Mouse (Mus musculus) hindbrain, embryonic 12.5 days (tissue): ENCODE measurements around the gene Gas2l2. TPM values are rescaled to one million over a fixed set of nuclear protein-coding genes. Genes with fewer than 3 reads are reported as not detected.

Experiments
- ATAC-seq: fragments of 200-750 bp; cut with Nextera tagmentation; 2 replicates; pipeline ENCODE4 v1.8.0; 2017; ENCODE audit warnings: moderate TSS enrichment; ENCODE audit not compliant: low FRiP score
- H3K27ac ChIP-seq: fragments of 300-500 bp; sonication (generic); 2 replicates; pipeline ENCODE4 v1.5.1; 2016; ENCODE audit warnings: mild to moderate bottlenecking
- H3K27me3 ChIP-seq: fragments of 300-500 bp; sonication (generic); 2 replicates; pipeline ENCODE4 v1.6.1; 2016; ENCODE audit warnings: mild to moderate bottlenecking
- H3K36me3 ChIP-seq: fragments of 300-500 bp; sonication (generic); 2 replicates; pipeline ENCODE4 v1.6.1; 2016; ENCODE audit warnings: mild to moderate bottlenecking
- H3K4me1 ChIP-seq: fragments of 300-500 bp; sonication (generic); 2 replicates; pipeline ENCODE4 v1.6.1; 2016
- H3K4me2 ChIP-seq: fragments of 300-500 bp; sonication (generic); replicated peaks from 2 replicates; pipeline ENCODE4 v1.6.1; 2016; ENCODE audit warnings: mild to moderate bottlenecking
- H3K4me3 ChIP-seq: fragments of 300-500 bp; sonication (generic); 2 replicates; pipeline ENCODE4 v1.5.1; 2016; ENCODE audit warnings: mild to moderate bottlenecking
- H3K9ac ChIP-seq: fragments of 300-500 bp; sonication (generic); 2 replicates; pipeline ENCODE4 v1.6.1; 2016; ENCODE audit warnings: mild to moderate bottlenecking, moderate library complexity
- H3K9me3 ChIP-seq: fragments of 300-500 bp; sonication (generic); replicated peaks from 2 replicates; pipeline ENCODE4 v1.6.1; 2016; ENCODE audit warnings: mild to moderate bottlenecking
- WGBS: fragments of 180-500 bp; shearing (Covaris S2); methylation state at CpG from one replicate; pipeline ENCODE4 v1.1.7; 2016; 5-methylcytosine and 5-hydroxymethylcytosine counted together
- polyA plus RNA-seq: library from polyadenylated mRNA; unstranded; fragments of >200 nt; fragmentation: Nextera tagmentation; extraction: Ambion mirVana; gene quantifications from 2 replicates; pipeline ENCODE4 v1.2.1, GENCODE M21; 2016

The Gas2l2 gene
- polyA plus RNA-seq, 1 experiment from 2014 or later, result 0.59 TPM

- no peaks in the 10 kb centered on the region for H3K36me3 ChIP-seq
- WGBS, result 84% methylated on average over 3 of the region's 3 CpGs
- no peak for ATAC-seq
- H3K9ac ChIP-seq, result no peak overlapping the region
- H3K9me3 ChIP-seq, result no peaks in the 10 kb centered on the region
- peaks cover 10% of the 10 kb centered on the region; the same call in 1 of the 2 replicates for H3K4me1 ChIP-seq
- no peak overlapping the region for H3K27ac ChIP-seq
- peaks cover 9% of the 10 kb centered on the region; the same call in 1 of the 2 replicates for H3K27me3 ChIP-seq
- H3K4me3 ChIP-seq, result no peak overlapping the region
- H3K4me2 ChIP-seq, result no peak overlapping the region
These were observed 26.4 kb upstream of the Gas2l2 start for GRCm38 (mm10) chr11:83455608-83456007.

DNA sequence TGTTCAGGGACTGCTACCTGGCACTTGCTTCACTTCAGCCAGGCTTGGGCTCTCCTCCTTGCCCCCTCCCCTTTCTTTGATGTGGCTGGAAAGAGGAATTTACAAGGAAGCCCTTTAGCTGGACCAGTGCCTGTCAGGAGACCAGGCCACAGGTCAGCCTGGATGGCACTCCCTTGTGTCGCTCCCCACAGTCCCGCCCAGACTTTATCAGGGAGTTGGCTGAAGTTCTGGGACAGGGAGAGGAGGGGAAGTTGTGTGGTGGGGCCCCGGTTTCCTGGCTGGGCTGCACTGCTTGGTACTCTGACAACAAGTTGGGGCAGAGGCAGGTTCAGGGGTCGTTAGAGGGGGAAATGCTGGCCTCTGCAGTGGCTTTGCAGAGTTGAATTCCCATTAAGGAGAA, 25.3 kb upstream of the Gas2l2 start:
- H3K9me3 ChIP-seq, result no peaks in the 10 kb centered on the region
- peaks cover 10% of the 10 kb centered on the region; the same call in 1 of the 2 replicates for H3K4me1 ChIP-seq
- WGBS, result 27% methylated on average over 4 of the region's 4 CpGs
- no peaks in the 10 kb centered on the region for H3K36me3 ChIP-seq
- H3K4me3 ChIP-seq, result no peak overlapping the region
- no peak for ATAC-seq
- H3K27ac ChIP-seq, result no peak overlapping the region
- H3K4me2 ChIP-seq, result no peak overlapping the region
- H3K9ac ChIP-seq, result no peak overlapping the region
- H3K27me3 ChIP-seq, result no peaks in the 10 kb centered on the region

DNA sequence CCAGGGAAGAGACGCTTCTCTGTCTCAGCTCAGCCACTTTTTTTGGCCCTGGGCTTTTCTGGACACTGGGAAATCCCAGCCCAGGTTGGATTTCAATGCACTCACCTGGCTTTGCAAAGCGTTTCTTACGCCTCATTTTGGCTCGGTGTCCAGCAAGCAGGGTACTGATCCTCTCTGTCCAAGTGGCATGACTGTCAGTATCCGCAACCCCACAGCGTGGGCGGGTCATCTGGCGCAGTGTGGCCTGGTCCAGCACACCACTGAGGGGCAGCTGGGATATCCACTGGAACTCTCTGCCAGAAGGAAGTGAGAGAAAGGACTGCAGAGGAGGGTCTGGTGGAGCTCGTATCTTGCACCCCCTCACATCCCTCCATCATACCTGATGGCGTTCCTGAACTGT, 22.0 kb upstream of the Gas2l2 start:
- H3K4me2 ChIP-seq, result no peak overlapping the region
- H3K4me1 ChIP-seq, result peaks cover 20% of the 10 kb centered on the region
- H3K27ac ChIP-seq, result no peak overlapping the region
- H3K36me3 ChIP-seq, result no peaks in the 10 kb centered on the region
- no peak overlapping the region for H3K4me3 ChIP-seq
- H3K9me3 ChIP-seq, result no peaks in the 10 kb centered on the region
- no peak overlapping the region for H3K9ac ChIP-seq
- H3K27me3 ChIP-seq, result peaks cover 4% of the 10 kb centered on the region; the same call in 1 of the 2 replicates
- no peak for ATAC-seq
- 91% methylated on average over 10 of the region's 10 CpGs for WGBS

DNA sequence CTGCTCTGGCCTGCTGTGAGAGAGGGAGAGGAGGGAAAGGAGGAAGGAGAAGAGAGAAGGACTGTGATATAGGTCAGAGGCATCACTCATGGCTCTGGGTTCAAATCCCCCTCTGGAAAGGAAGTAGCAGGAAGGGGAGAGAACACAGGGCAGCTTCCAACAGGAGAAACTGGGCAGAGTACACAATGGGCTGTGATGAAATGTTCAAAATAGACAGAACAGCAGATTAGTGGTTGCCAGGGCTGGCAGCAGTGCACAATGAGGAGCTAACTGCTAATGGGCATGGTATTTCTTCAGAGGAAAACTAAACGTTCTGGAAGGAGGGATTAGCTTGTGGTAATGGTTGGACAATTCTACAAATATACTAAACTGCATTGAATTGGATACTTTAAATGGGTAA, 21.3 kb upstream of the Gas2l2 start:
- no peak overlapping the region for H3K4me2 ChIP-seq
- H3K36me3 ChIP-seq, result no peaks in the 10 kb centered on the region
- H3K9ac ChIP-seq, result no peak overlapping the region
- 63% methylated on average over 1 of the region's 1 CpGs for WGBS
- no peak overlapping the region for H3K4me3 ChIP-seq
- H3K9me3 ChIP-seq, result no peaks in the 10 kb centered on the region
- ATAC-seq, result no peak
- H3K4me1 ChIP-seq, result peaks cover 20% of the 10 kb centered on the region
- peaks cover 9% of the 10 kb centered on the region for H3K27me3 ChIP-seq
- H3K27ac ChIP-seq, result no peak overlapping the region

DNA sequence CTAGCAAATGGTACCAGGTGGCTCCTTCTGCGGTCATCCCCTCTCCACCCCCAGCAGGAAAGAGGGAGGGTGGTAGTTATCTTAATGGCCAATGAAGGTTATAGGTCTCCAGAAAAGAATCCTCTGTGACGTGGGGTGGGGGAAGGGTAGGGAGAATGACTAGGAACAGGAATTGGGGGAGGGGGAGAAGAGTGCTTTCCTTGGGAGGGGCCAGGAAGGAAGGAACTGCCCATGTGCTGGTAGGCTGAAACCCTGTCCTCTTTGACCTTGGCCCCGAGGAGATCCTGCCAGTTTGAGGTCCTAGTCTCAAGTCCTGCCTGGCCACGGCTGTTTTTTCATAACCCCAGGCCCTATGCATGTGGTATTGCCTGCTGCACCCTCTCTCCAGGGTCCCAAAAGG, 20.0 kb upstream of the Gas2l2 start:
- H3K4me1 ChIP-seq, result peaks cover 26% of the 10 kb centered on the region
- no peak overlapping the region for H3K4me2 ChIP-seq
- H3K4me3 ChIP-seq, result no peak overlapping the region
- H3K27ac ChIP-seq, result no peak overlapping the region
- H3K27me3 ChIP-seq, result peaks cover 21% of the 10 kb centered on the region
- H3K9me3 ChIP-seq, result no peaks in the 10 kb centered on the region
- 45% methylated on average over 4 of the region's 4 CpGs for WGBS
- no peak for ATAC-seq
- no peak overlapping the region for H3K9ac ChIP-seq
- no peaks in the 10 kb centered on the region for H3K36me3 ChIP-seq

GRCm38 (mm10) chr11:83448927-83449236, 19.6 kb upstream of the Gas2l2 start:
- Histone ChIP-seq H3K4me1 (peaks cover 26% of the 10 kb centered on the region), H3K27ac (no peak overlapping the region), H3K9me3 (no peaks in the 10 kb centered on the region), H3K27me3 (peaks cover 26% of the 10 kb centered on the region), H3K4me3 (no peak overlapping the region), H3K4me2 (no peak overlapping the region), H3K9ac (no peak overlapping the region), H3K36me3 (no peaks in the 10 kb centered on the region)
- ATAC-seq, result no peak

DNA sequence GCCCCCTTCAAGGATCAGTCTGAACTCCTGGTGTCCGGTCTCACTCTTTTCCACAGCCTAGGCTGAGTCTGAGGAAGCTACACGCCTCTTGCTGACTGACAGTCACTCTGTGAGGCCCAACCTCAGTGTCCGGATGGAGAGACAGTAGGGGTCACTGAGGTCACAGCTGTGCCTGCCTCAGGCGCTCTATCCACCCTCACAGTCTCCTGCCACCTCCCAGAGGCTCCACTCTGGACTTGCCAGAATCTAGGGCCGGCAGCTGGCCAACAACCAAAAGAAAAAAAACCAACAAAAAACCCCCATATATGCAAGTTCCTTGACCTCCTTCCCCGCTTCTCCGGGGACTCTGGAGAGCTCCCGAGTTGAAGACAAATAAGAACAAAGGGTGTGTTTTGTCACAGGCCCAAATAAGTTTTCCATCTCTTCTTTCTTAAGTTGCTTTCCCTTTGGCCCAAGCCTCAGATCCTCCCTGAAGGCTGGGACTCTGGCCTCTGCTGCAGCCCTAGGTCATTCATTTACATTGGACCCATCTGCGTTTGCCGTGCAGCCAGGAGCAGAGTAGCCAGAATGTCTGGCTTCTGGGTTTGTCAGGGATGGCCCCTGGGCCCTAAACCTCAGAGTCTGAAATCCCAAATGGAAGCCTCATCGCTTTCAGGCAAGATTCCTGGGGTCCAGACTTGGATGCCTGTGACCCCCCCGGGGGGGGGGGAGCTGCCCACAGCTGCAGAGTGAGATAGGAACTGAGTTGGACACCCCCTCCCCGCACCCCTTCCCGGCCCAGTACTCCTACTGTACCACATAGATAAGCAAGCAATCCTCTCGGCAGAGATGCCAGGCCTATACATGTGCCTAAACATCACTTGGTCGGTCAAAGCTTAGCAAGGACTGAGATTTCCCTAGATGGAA, 19.0 kb upstream of the Gas2l2 start:
- H3K27me3 ChIP-seq, result peaks cover 32% of the 10 kb centered on the region
- H3K9me3 ChIP-seq, result no peaks in the 10 kb centered on the region
- H3K27ac ChIP-seq, result no peak overlapping the region
- ATAC-seq, result no peak
- no peak overlapping the region for H3K4me2 ChIP-seq
- H3K4me3 ChIP-seq, result no peak overlapping the region
- 37% methylated on average over 16 of the region's 16 CpGs for WGBS
- H3K9ac ChIP-seq, result no peak overlapping the region; the same call in 1 of the 2 replicates
- no peaks in the 10 kb centered on the region for H3K36me3 ChIP-seq
- peaks cover 26% of the 10 kb centered on the region for H3K4me1 ChIP-seq

- no peak overlapping the region for H3K4me3 ChIP-seq
- no peak for ATAC-seq
- no peaks in the 10 kb centered on the region for H3K9me3 ChIP-seq
- 64% methylated on average over 10 of the region's 10 CpGs for WGBS
- peaks cover 38% of the 10 kb centered on the region for H3K27me3 ChIP-seq
- H3K9ac ChIP-seq, result no peak overlapping the region; the same call in 1 of the 2 replicates
- H3K4me1 ChIP-seq, result peaks cover 28% of the 10 kb centered on the region
- no peak overlapping the region for H3K4me2 ChIP-seq
- no peaks in the 10 kb centered on the region for H3K36me3 ChIP-seq
- no peak overlapping the region for H3K27ac ChIP-seq
These were observed 18.4 kb upstream of the Gas2l2 start for GRCm38 (mm10) chr11:83447612-83448011.

DNA sequence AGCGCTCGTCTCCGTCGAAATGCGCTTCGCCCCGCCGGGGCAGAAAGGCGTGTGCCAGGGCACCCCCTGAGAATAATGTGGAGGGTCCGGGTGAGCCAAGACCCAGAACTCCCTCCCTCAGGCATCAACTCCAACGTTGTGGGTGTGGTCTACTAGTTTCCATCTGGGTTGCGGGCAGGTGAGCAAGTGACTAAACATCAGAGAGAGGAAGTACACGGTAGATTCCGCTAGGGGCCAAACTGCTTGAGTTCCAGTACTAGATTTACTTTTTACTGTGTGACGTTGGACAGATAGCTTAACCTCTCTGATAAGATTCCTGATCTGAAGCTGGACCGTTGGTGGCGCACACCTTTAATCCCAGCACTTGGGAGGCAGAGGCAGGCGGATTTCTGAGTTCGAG, 15.7 kb upstream of the Gas2l2 start:
- peaks cover 56% of the 10 kb centered on the region for H3K27me3 ChIP-seq
- H3K9ac ChIP-seq, result no peak overlapping the region
- no peak for ATAC-seq
- 23% methylated on average over 19 of the region's 19 CpGs for WGBS
- peak overlapping the region; percentile 11 for H3K4me3 ChIP-seq
- H3K4me1 ChIP-seq, result peaks cover 30% of the 10 kb centered on the region
- no peak overlapping the region for H3K27ac ChIP-seq
- H3K9me3 ChIP-seq, result no peaks in the 10 kb centered on the region
- no peaks in the 10 kb centered on the region for H3K36me3 ChIP-seq
- peak overlapping the region; percentile 35 for H3K4me2 ChIP-seq

DNA sequence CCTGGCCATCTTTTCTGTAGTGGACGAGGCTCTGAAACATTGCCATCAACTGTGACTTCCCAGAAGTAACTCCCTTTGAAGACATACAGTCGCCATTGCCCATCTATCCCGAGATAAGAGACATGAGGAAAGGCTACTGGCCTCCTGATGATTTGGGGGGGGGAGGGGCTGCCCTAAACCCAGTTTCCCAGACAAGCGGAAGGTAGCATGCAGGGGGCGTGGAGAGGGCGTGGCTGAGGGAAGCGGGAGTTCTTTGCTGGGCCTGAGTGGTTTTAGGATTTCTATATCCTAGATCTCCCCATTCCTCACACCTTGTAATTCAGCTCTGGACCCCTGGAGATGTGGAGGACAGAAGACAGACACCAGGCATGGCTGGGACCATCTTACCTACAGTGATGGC, 14.6 kb upstream of the Gas2l2 start:
- no peak overlapping the region for H3K9ac ChIP-seq
- H3K36me3 ChIP-seq, result no peaks in the 10 kb centered on the region
- no peak overlapping the region for H3K4me3 ChIP-seq
- H3K4me1 ChIP-seq, result peaks cover 23% of the 10 kb centered on the region
- whole genome bisulfite sequencing, result 11% methylated on average over 7 of the region's 7 CpGs
- H3K27ac ChIP-seq, result no peak overlapping the region
- no peaks in the 10 kb centered on the region for H3K9me3 ChIP-seq
- peaks cover 56% of the 10 kb centered on the region for H3K27me3 ChIP-seq
- H3K4me2 ChIP-seq, result no peak overlapping the region
- no peak for ATAC-seq

DNA sequence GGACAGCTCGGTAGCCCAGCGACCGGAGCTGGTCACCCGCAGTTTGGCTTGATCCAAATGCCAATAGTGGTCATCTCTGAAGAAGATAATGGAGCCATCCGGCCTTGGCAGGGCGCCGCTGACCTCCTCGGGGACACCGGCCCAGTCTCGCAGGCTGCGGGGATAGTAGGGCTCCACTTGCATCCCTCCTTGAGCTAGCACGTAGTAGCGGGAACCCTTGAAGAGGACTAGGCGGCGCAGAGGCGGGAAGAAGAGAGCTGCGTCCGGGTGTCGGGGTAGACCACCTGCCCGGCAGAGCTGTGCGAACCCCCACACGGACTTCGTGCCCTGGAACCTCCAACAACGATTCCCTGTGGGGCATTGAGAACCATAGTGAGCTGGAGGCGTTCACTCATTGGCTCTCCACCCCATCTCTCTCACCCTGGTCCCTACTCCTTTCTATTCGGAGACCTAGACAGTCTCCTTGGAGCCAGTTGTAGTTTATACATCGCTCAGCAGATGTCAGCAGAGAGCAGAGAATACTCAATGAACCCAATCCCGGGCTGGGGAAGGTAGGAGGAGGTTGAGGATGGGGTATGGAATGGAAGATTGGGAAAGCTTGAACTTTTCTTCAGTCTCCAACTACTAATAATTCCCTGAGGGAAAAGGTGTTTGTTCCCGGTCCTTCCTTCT, 13.5 kb upstream of the Gas2l2 start:
- Histone ChIP-seq H3K36me3 (no peaks in the 10 kb centered on the region), H3K9ac (no peak overlapping the region), H3K27me3 (peaks cover 61% of the 10 kb centered on the region), H3K4me3 (peak overlapping the region; percentile 24), H3K4me1 (peaks cover 13% of the 10 kb centered on the region), H3K9me3 (no peaks in the 10 kb centered on the region), H3K27ac (no peak overlapping the region), H3K4me2 (peak overlapping the region; percentile 46)
- 15% methylated on average over 29 of the region's 29 CpGs for WGBS
- ATAC-seq, result no peak

DNA sequence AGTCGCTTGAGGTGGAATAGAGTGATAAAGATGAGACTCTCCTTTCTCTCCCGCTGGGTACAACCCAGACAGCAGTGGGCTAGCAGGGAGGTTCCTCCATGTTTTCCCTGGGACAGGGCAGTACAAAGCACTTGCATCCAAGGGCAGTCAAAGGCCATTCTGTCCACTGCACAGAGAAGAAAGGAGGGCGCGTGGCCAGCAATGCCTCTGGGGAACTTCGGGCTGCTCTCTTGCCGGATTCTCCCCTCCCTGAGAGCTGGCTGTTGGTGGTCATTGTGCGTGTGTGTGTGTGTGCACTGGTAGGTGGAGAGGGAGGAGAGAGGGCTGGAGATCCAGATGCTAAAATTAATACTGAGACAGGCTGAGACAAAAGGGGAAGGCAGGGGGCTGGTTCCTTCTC, 12.0 kb upstream of the Gas2l2 start:
- Histone ChIP-seq H3K27me3 (peaks cover 56% of the 10 kb centered on the region), H3K27ac (no peak overlapping the region), H3K36me3 (no peaks in the 10 kb centered on the region), H3K4me2 (peak overlapping the region; percentile 80; the same call in 1 of the 2 replicates), H3K9ac (no peak overlapping the region), H3K4me3 (no peak overlapping the region), H3K4me1 (peaks cover 10% of the 10 kb centered on the region), H3K9me3 (no peaks in the 10 kb centered on the region)
- no peak for ATAC-seq
- WGBS, result 38% methylated on average over 7 of the region's 7 CpGs
